Mouse (Mus musculus) lung, embryonic 16.5 days (tissue): ENCODE measurements around the gene Efcab11. TPM values are rescaled to one million over a fixed set of nuclear protein-coding genes. Genes with fewer than 3 reads are reported as not detected.

ENCODE experiments used
- ATAC-seq: fragments of 200-750 bp; cut with Nextera tagmentation; 2 replicates; pipeline ENCODE4 v1.8.0; 2017; ENCODE audit warnings: low read depth, mild to moderate bottlenecking, moderate library complexity
- H3K27ac ChIP-seq: fragments of 300-500 bp; sonication (generic); 2 replicates; pipeline ENCODE4 v1.5.1; 2014; ENCODE audit warnings: mild to moderate bottlenecking, control low read depth, low read length
- H3K27me3 ChIP-seq: fragments of 300-500 bp; sonication (generic); 2 replicates; pipeline ENCODE4 v1.6.1; 2014; ENCODE audit warnings: low read depth, low read length, mixed read lengths; ENCODE audit not compliant: control insufficient read depth, insufficient read depth
- H3K36me3 ChIP-seq: fragments of 300-500 bp; sonication (generic); 2 replicates; pipeline ENCODE4 v1.6.1; 2014; ENCODE audit warnings: low read length; ENCODE audit not compliant: control insufficient read depth, insufficient read depth
- H3K4me1 ChIP-seq: fragments of 300-500 bp; sonication (generic); replicated peaks from 2 replicates; pipeline ENCODE4 v1.6.1; 2014; ENCODE audit warnings: low read length, mixed read lengths; ENCODE audit not compliant: control insufficient read depth, insufficient read depth
- H3K4me2 ChIP-seq: fragments of 300-500 bp; sonication (generic); 2 replicates; pipeline ENCODE4 v1.6.1; 2014; ENCODE audit warnings: low read depth, low read length, control low read depth
- H3K4me3 ChIP-seq: fragments of 300-500 bp; sonication (generic); 2 replicates; pipeline ENCODE4 v1.5.1; 2014; ENCODE audit warnings: mild to moderate bottlenecking, low read length, control low read depth
- H3K9ac ChIP-seq: fragments of 300-500 bp; sonication (generic); 2 replicates; pipeline ENCODE4 v1.6.1; 2014; ENCODE audit warnings: low read length, control low read depth
- H3K9me3 ChIP-seq: fragments of 300-500 bp; sonication (generic); 2 replicates; pipeline ENCODE4 v1.6.1; 2016; ENCODE audit warnings: low read length; ENCODE audit not compliant: control insufficient read depth
- WGBS: fragments of 180-500 bp; shearing (Covaris S2); extraction: QIAGEN DNeasy Blood & Tissue Kit; methylation state at CpG from one replicate; pipeline ENCODE4 v1.1.7; 2014; 5-methylcytosine and 5-hydroxymethylcytosine counted together
- polyA plus RNA-seq: library from polyadenylated mRNA; unstranded; fragments of >200 nt; fragmentation: Nextera tagmentation; extraction: Ambion mirVana; gene quantifications from 2 replicates; pipeline ENCODE4 v1.2.1, GENCODE M21; 2015

The Efcab11 gene
- polyA plus RNA-seq, 1 experiment from 2014 or later = 19.4 TPM

- ATAC-seq = no peak
- H3K36me3 ChIP-seq = no peaks in the 10 kb centered on the region
- no peak overlapping the region for H3K9ac ChIP-seq
- no peaks in the 10 kb centered on the region for H3K4me1 ChIP-seq
- H3K4me2 ChIP-seq = no peak overlapping the region
- no peak overlapping the region for H3K4me3 ChIP-seq
- no peak overlapping the region for H3K27ac ChIP-seq
- H3K9me3 ChIP-seq = no peaks in the 10 kb centered on the region
- H3K27me3 ChIP-seq = no peaks in the 10 kb centered on the region
- WGBS = 64% methylated on average over 7 of the region's 7 CpGs
These were observed 89.2 kb downstream of the Efcab11 start for GRCm38 (mm10) chr12:99794792-99795620.

- ATAC-seq = no peak
- WGBS = 84% methylated on average over 4 of the region's 4 CpGs
- H3K4me2 ChIP-seq = no peak overlapping the region
These were observed 90.1 kb downstream of the Efcab11 start for GRCm38 (mm10) chr12:99794158-99794515.

GRCm38 (mm10) chr12:99793465-99794157, 90.6 kb downstream of the Efcab11 start:
- 59% methylated on average over 10 of the region's 10 CpGs for WGBS
- Histone ChIP-seq H3K36me3 (no peaks in the 10 kb centered on the region), H3K4me1 (no peaks in the 10 kb centered on the region), H3K27me3 (no peaks in the 10 kb centered on the region), H3K9me3 (no peaks in the 10 kb centered on the region), H3K27ac (no peak overlapping the region), H3K4me3 (no peak overlapping the region), H3K4me2 (no peak overlapping the region), H3K9ac (no peak overlapping the region)
- ATAC-seq = no peak

More at GRCm38 (mm10) chr12:99794158-99794515, 90.1 kb downstream of the Efcab11 start:
- Histone ChIP-seq H3K9me3 (no peaks in the 10 kb centered on the region), H3K36me3 (no peaks in the 10 kb centered on the region), H3K27me3 (no peaks in the 10 kb centered on the region), H3K4me3 (no peak overlapping the region), H3K9ac (no peak overlapping the region), H3K27ac (no peak overlapping the region), H3K4me1 (no peaks in the 10 kb centered on the region)

GRCm38 (mm10) chr12:99789283-99789960, 94.8 kb downstream of the Efcab11 start:
- 55% methylated on average over 5 of the region's 5 CpGs for WGBS
- Histone ChIP-seq H3K36me3 (no peaks in the 10 kb centered on the region), H3K27ac (no peak overlapping the region), H3K4me1 (no peaks in the 10 kb centered on the region), H3K4me3 (no peak overlapping the region), H3K9ac (no peak overlapping the region), H3K27me3 (no peaks in the 10 kb centered on the region), H3K9me3 (no peaks in the 10 kb centered on the region), H3K4me2 (no peak overlapping the region)
- ATAC-seq = no peak

GRCm38 (mm10) chr12:99781774-99782173, 102.5 kb downstream of the Efcab11 start:
- no peaks in the 10 kb centered on the region; the same call in 1 of the 2 replicates for H3K4me1 ChIP-seq
- no peak for ATAC-seq
- no peak overlapping the region for H3K9ac ChIP-seq
- no peaks in the 10 kb centered on the region for H3K36me3 ChIP-seq
- 86% methylated on average over 5 of the region's 5 CpGs for WGBS
- H3K27me3 ChIP-seq = no peaks in the 10 kb centered on the region
- H3K4me3 ChIP-seq = no peak overlapping the region
- H3K9me3 ChIP-seq = no peaks in the 10 kb centered on the region
- H3K27ac ChIP-seq = no peak overlapping the region
- H3K4me2 ChIP-seq = no peak overlapping the region

GRCm38 (mm10) chr12:99780396-99780795, 103.8 kb downstream of the Efcab11 start:
- H3K4me2 ChIP-seq = no peak overlapping the region
- ATAC-seq = no peak
- no peaks in the 10 kb centered on the region for H3K36me3 ChIP-seq
- no peaks in the 10 kb centered on the region for H3K27me3 ChIP-seq
- H3K4me1 ChIP-seq = no peaks in the 10 kb centered on the region; the same call in 1 of the 2 replicates
- H3K9me3 ChIP-seq = no peaks in the 10 kb centered on the region
- no peak overlapping the region for H3K9ac ChIP-seq
- no peak overlapping the region for H3K4me3 ChIP-seq
- no peak overlapping the region for H3K27ac ChIP-seq
- 57% methylated on average over 3 of the region's 3 CpGs for WGBS

- Histone ChIP-seq H3K9ac (no peak overlapping the region), H3K27me3 (no peaks in the 10 kb centered on the region), H3K9me3 (no peaks in the 10 kb centered on the region), H3K27ac (no peak overlapping the region), H3K4me1 (no peaks in the 10 kb centered on the region; the same call in 1 of the 2 replicates), H3K36me3 (no peaks in the 10 kb centered on the region), H3K4me2 (no peak overlapping the region), H3K4me3 (no peak overlapping the region)
- 85% methylated on average over 7 of the region's 7 CpGs for WGBS
- ATAC-seq = no peak
These were observed 104.3 kb downstream of the Efcab11 start for GRCm38 (mm10) chr12:99779908-99780307.

GRCm38 (mm10) chr12:99776497-99777139, 107.6 kb downstream of the Efcab11 start:
- no peaks in the 10 kb centered on the region for H3K36me3 ChIP-seq
- ATAC-seq = no peak
- H3K9me3 ChIP-seq = no peaks in the 10 kb centered on the region
- no peak overlapping the region for H3K4me3 ChIP-seq
- H3K27ac ChIP-seq = no peak overlapping the region
- no peak overlapping the region for H3K9ac ChIP-seq
- H3K27me3 ChIP-seq = no peaks in the 10 kb centered on the region
- WGBS = 51% methylated on average over 8 of the region's 8 CpGs
- H3K4me2 ChIP-seq = no peak overlapping the region
- H3K4me1 ChIP-seq = no peaks in the 10 kb centered on the region; the same call in 1 of the 2 replicates

GRCm38 (mm10) chr12:99774864-99775263, 109.4 kb downstream of the Efcab11 start:
- no peak overlapping the region for H3K27ac ChIP-seq
- H3K9ac ChIP-seq = no peak overlapping the region
- peak; percentile 57 for ATAC-seq
- H3K4me3 ChIP-seq = no peak overlapping the region
- no peaks in the 10 kb centered on the region for H3K27me3 ChIP-seq
- no peak overlapping the region for H3K4me2 ChIP-seq
- no peaks in the 10 kb centered on the region for H3K9me3 ChIP-seq
- no peaks in the 10 kb centered on the region; the same call in 1 of the 2 replicates for H3K4me1 ChIP-seq
- no peaks in the 10 kb centered on the region for H3K36me3 ChIP-seq
- WGBS = 38% methylated on average over 2 of the region's 2 CpGs
